Mouse (Mus musculus): ENCODE measurements around the gene 0610012G03Rik.
"Not testable (repeated sequence)": the region's sequence is repeated elsewhere in the genome, so short reads cannot be mapped to it uniquely, and the experiment has no call there.

Gene 0610012G03Rik

GRCm38 (mm10) chr16:31948345-31948774 is at the start of gene 0610012G03Rik, which contains the start of gene Ncbp2:
Gene 0610012G03Rik, minus strand, starts transcription at chr16:31948494.
Gene Ncbp2, plus strand, starts transcription at chr16:31948513.
- peak; percentile 96 to 98 for DNase-seq

GRCm38 (mm10) chr16:31996371-31996770 is 48.1 kb upstream of the 0610012G03Rik start:
- peak; percentile 9 to 55 for DNase-seq

GRCm38 (mm10) chr16:31993946-31994345 is 45.7 kb upstream of the 0610012G03Rik start:
- no peak for DNase-seq

GRCm38 (mm10) chr16:31993195-31993594 is 44.9 kb upstream of the 0610012G03Rik start:
- peak; percentile 8 to 11 for DNase-seq

DNA sequence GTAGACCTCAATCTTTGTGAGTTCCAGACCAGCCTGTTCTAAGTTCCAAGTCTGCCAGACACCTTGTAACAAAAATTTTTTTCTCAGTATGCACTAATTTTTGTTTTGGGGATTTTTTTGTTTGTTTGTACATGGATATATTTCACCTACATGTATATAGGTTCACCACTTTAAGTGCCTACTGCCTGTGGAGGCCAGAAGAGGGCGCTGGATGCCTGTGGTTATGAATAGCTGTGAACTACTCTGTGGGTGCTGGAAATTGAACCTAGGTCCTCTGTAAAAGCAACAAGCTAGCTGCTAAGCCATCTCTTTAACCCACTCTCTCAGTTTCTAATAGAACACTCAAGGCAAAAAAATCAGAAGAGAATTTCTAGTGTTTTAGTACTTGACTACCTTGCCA is 43.7 kb upstream of the 0610012G03Rik start:
- peak in 1 of 2 experiments; percentile 19 for DNase-seq

DNA sequence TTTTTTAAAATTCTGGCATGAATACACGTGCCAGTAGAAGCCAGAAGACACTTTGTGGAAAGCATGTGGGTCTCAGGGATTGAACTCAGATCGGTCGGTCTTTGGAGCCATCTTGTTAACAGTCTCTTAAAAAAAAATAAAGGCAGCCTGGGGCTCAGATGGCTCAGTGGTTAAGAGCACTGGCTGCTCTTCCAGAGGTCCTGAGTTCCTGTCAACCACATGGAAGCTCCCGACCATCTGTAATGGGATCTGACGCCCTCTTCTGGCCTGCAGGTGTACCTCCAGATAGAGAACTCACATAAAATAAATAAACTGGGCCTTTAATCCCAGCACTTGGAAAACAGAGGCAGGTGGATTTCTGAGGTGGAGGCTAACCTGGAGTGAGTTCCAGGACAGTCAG is 32.7 kb upstream of the 0610012G03Rik start:
- peak in 1 of 2 experiments; percentile 10 for DNase-seq

DNA sequence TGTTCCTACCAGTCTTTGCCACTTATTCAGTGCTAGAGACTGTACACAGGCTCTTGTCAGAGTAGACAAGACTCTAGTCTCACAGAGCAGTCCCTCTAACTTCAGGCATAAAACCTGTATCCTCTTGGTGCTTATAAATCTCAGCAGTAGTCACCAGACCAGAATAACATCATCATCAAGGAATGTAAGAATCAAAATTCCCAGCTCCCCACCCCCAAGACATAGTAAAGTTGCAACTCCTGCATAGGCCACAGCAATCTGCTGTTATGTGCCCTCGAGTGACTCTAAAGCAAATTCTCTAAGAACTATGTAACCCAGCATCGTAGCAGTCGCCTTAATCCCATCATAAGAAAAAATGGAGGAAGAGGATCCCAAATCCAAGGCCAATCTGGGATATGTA is 31.2 kb upstream of the 0610012G03Rik start:
- no peak for DNase-seq

GRCm38 (mm10) chr16:31975258-31975657 is 27.0 kb upstream of the 0610012G03Rik start:
- no peak for DNase-seq

DNA sequence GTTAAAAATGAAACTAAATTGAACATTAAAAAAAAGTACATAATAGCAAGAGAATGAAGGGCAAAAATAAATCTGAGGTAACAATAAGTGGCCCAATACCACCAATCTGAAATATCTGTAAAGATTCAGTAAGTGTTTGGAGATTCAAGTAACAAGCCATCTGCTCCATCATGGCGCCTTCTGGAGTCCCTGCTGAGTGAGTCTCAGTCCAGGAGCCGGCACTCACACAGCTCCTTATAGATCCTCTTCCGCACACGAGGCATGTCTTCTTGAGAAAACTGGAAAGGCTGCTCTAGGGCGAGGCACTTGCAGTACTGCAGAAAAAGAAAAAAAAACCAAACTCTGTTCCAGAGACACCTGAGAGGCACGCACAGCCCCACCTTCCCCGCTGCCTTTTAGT is 14.9 kb upstream of the 0610012G03Rik start:
- no peak for DNase-seq

DNA sequence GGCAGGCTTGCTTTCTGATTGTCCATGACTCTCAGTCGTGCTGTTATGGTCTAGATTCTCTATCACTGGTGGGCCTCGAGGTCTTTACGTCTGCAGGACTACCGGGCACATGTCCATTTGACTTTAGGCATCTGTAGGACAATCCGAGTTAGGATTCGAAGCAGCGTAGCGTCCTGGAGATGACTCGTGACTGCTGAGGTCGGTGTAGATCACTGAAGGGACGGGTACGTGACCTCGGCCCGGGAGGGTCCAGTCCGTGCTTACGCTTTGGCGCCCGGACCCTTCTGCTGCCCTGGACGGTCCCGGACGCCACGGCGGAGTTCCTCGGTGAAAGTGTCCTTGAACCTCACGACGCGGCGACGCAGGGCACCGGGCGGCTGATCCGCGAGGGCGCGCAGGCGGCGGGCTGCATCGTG is 385 bp downstream of the 0610012G03Rik start:
- no peak for DNase-seq

DNA sequence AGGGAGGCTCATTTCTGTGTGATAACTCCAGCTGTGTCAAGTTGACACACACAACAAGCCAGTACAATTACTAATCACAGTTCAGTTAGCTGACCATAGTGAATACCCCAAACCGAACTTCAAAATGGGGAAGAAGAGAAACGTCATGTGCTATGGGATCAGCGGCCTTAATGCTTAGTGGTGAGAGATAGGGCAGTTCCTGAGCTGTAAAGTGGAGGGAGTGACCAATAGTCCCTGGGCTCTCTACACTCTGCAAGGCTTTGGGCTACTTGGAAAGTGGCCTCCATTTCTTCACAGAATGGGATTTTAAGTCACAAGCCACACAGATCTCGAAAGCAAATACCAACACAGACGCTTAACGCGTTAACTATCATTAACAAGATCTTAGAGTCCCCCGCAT is 961 bp downstream of the 0610012G03Rik start:
- DNase-seq = no peak

DNA sequence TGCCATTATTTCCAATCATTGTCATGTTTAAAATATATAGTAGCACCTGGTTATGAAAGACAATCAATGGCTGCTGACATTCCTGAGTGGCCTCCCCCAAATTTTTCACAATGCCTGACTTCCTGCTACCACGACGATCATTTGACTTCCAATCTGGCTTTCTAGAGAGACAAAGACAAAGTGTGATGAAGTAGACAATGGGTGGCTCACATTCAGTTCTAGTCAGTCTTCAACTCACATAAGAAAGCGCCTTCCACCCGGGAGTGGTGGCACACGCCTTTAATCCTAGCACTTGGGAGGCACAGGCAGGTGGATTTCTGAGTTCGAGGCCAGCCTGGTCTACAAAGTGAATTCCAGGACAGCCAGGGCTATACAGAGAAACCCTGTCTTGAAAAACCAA is 2.3 kb downstream of the 0610012G03Rik start:
- DNase-seq = not testable (repeated sequence)

GRCm38 (mm10) chr16:31945372-31945771 is 2.9 kb downstream of the 0610012G03Rik start:
- no peak for DNase-seq

GRCm38 (mm10) chr16:31944698-31945255 is 3.5 kb downstream of the 0610012G03Rik start:
- DNase-seq = no peak

GRCm38 (mm10) chr16:31943980-31944379 is 4.3 kb downstream of the 0610012G03Rik start:
- DNase-seq = peak; percentile 72 to 92

DNA sequence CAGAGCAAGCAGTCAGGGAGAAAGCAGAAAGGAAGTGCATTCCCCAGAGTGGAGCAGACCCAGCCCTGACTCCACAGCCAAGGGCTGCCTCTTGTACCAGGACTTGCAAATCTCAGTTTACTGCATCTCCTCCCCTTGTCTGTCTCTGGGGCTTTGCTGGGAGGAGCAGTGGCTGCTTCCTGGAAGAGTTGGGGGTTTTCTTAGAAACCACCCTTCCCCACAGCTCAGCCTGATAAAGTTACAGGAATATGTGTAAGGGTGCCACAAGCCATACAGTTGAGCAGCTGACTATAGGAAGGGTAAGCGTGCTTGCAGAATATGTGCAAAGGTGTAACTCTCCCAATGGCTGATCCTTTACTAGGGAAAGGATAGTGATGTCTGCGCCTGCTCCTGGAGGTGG is 7.7 kb downstream of the 0610012G03Rik start:
- DNase-seq = no peak

DNA sequence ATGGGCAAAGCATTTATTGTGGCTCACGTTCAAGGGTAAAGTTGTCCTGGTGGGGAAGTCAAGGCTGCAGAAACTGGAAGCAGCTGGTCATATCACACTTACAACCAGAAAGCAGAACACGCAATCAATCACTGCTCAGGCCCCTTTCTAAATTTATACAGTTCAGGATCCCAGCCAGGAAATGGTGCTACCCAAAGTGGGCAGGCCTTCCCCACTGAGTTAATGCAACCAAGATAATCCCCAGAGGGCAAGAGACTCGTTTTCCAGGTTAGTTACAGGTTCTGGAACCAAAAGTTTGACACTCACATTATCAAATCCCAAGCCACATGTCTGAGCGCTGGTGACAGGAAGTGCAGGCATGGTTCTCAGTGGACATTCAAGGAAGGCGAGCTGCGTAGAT is 9.4 kb downstream of the 0610012G03Rik start:
- no peak for DNase-seq

GRCm38 (mm10) chr16:31936568-31936967 is 11.7 kb downstream of the 0610012G03Rik start:
- DNase-seq = no peak

DNA sequence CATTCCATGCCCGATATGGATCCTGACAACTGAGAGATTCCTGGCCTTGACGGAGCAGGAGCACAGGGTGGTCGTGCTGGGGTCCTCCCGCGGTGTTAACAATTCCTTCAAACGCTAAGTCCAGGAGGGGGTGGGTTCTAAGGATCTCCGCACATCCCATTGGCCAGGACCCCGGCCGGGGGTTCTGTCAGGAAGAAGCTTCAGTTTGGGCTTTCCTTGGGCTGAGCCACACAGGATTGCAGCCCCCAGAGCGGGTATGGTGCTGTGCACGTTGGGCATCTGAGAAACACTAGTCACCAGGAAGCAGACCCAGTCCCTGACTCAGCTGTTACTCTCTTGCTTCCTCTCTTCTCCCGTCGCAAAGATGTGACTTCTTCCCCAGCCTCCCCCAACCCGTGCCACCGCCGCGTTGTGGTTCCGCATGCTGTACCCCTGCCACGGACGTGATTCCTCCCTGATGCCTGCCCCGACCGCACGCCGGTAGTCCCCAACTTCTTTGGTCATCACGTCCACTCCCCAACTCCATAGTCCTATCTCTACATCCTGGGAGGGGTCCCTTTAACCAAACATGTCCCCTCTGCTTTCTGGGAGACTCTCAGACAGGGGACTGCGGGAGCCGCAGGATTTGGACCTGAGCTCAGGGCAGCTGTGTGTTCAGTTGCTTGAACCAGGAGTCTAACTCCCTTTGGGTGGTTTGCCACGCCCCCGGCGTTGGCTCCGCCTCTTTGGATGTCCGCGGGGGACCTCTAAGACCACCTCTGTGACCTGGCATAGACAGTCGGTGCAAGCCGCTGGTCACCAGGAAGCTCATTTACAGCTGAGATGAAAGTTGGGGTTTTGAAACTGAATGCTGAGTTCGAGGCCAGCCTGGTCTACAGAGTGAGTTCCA is 13.0 kb downstream of the 0610012G03Rik start:
- DNase-seq = no peak

GRCm38 (mm10) chr16:31934550-31935010 is 13.7 kb downstream of the 0610012G03Rik start:
- no peak for DNase-seq

DNA sequence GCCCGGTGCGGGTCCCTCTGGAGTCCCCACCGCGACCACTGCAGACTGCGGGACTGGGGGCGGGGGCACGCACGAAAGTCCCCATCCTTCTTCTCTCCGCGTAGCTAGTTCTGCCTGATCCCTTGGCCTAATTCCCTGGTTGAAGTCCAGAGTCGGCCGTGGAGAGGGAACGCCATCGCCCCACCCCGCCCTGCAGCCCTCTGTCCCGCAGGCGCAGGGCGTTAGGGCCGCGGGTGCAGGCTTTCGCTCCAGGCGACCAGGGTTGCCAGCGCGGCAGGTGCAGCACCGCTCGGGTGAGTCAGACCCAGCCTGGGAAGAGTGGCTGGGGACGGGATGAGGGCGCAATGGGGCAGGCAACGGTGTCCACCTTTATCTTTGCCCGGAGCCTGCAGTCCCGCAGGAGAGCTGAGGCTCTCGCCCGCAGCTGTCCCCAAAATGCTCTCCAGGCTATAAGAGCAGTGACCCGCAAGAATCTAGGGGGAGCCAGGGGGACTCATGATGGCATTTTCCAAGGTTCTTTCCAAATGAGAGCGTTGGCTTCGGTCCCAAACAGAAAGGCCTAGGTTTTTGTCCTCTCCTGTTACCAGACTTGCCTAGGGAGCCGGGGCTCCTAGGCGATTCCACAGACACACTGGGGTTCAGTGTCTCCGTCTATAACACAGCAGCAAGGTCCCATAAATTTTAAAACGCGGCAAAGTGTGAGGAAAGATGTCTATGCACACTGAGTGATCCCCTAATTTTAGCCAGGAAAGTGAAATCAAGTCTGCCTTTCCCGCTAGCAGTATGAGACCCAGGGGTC is 14.3 kb downstream of the 0610012G03Rik start, which contains the start of gene Pigz:
Pigz (plus strand) TSS at position 101 of the 799 bp plus-strand sequence.
- peak; percentile 39 to 75 for DNase-seq

- DNase-seq = peak; percentile 82 to 88
These were observed 15.2 kb downstream of the 0610012G03Rik start for GRCm38 (mm10) chr16:31932840-31933697.
